Mouse (Mus musculus) layer of hippocampus, adult 8-10 months (tissue): ENCODE measurements around the gene Nsun2. TPM values are rescaled to one million over a fixed set of nuclear protein-coding genes. Genes with fewer than 3 reads are reported as not detected.
"Not testable (repeated sequence)": the region's sequence is repeated elsewhere in the genome, so short reads cannot be mapped to it uniquely, and the experiment has no call there.

Experiments used
- DNase-seq, 2 experiments: peaks; one replicate each; pipeline ENCODE4 v3.0.0; 2022; ENCODE audit warnings: low spot score in 2 of 2
- total RNA-seq, 4 experiments: library from RNA; stranded (reverse); gene quantifications; 2 replicates each; pipeline ENCODE4 v1.2.4; 2022

Nsun2 gene
- total RNA-seq, 4 experiments from 2014 or later = 86.2 to 110 (median 100) TPM

- no peak for DNase-seq
Observed at GRCm38 (mm10) chr13:69549980-69550379, 16.4 kb downstream of the Nsun2 start.

- no peak for DNase-seq
Observed at GRCm38 (mm10) chr13:69550831-69551230, 17.3 kb downstream of the Nsun2 start.

DNA sequence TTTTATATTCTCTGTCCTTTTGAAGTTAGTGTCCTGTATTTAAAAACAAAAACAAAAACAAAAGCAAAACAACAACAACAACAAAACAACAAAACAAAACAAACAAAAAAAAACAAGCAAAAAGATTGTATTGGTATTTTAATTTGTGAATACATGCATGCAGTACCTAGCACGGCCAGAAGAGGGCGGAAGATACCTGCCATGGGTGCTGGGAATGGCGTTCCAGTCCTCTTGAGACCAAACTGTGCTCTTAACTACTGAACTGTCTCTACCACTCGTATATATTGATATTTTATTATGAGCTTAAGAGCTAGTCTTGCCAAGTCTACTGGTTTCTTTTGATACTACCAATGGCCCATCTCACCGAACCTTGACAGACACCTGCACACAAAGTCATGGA, 19.5 kb downstream of the Nsun2 start:
- no peak for DNase-seq

GRCm38 (mm10) chr13:69554255-69554654, 20.7 kb downstream of the Nsun2 start:
- no peak for DNase-seq

- DNase-seq = no peak
Observed at GRCm38 (mm10) chr13:69555045-69555444, 21.5 kb downstream of the Nsun2 start.

- DNase-seq = no peak
Observed at GRCm38 (mm10) chr13:69555957-69556482, 22.5 kb downstream of the Nsun2 start.

- no peak for DNase-seq
Observed at GRCm38 (mm10) chr13:69556728-69557127, 23.2 kb downstream of the Nsun2 start.

DNA sequence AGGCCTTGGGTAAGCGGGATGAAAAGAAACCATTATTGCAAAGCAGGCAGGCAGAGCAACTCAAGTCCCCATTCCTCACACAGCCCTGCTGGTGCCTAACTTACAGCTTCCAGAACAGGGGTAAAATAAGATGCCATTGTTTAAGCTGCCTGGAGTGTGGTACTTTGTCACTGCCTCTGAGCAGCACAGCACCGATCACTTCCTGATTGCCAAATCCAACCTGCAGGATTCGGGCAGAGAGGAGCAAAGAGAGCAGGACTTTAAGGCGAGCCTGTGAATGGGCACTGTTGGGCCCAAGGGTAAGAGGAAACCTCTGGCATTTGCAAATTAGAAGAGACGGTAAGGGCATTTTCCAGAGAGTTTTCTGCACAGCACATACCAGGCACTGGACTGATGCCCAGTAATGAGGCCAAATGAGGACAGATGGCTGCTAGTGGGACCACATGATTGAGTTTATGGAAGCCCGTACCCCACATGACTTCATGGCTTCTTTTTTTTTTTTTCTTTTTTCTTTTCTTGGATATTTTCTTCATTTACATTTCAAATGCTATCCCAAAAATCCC, 24.6 kb downstream of the Nsun2 start:
- DNase-seq = no peak

GRCm38 (mm10) chr13:69559291-69559961, 25.9 kb downstream of the Nsun2 start:
- no peak for DNase-seq

DNA sequence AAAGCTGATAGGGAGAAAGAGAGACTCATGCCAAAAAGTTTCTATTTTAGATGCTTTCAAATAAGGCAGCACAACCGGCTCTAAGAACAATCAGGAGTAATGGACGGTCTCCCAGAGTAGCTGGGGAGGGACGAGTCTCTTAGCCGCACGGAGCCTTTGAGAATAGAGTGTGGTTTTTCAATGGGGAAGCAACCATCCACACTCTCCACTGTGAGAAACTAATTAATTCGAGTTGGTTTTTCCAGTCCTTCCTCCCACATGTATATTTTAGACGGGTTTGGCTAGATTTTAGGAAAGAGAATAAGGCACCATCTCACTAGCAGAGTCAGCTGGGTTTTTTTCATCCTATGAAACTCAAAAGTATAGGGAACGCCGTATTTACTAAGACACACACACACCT, 28.5 kb downstream of the Nsun2 start:
- no peak for DNase-seq

- DNase-seq = no peak
Observed at GRCm38 (mm10) chr13:69562654-69563574, 29.4 kb downstream of the Nsun2 start.

DNA sequence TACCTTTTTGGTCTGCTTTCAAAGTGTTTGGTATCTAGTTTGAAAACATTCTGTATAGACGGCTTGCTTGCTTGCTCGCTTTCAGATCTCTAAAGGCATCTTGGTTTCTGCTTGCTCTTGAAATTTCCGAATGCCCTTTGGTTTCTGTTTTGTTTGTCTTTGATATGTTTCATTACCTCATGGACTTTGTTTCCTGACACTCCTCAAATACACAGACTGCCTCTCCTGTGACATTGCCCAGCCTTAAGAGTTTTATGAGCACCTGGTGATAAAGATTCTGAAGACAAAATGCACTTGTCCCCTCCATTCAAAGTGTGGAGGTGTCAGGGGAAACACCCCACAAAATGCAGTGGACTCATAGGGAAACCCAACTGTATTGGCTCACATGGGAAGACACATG, 30.4 kb downstream of the Nsun2 start:
- DNase-seq = no peak

GRCm38 (mm10) chr13:69564573-69564972, 31.0 kb downstream of the Nsun2 start:
- no peak for DNase-seq

DNA sequence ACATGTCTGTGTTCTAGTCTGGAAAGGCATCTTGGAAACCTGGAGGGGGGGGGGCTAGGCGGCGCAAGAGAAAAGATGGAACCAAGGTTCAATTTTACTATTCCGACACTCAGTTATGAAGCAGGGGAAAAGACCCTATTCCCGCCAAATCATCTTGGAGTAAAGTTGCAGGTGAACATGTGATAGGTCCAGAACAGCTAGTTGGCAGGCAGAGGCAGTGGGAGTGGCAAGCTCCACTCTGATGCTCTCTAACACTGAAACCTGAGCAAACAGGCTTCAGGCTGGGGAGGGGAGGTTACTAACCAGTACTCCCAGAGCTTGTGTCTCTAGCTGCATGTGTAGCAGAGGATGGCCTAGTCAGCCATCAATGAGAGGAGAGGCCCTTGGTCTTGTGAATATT, 31.9 kb downstream of the Nsun2 start:
- not testable (repeated sequence) for DNase-seq

DNA sequence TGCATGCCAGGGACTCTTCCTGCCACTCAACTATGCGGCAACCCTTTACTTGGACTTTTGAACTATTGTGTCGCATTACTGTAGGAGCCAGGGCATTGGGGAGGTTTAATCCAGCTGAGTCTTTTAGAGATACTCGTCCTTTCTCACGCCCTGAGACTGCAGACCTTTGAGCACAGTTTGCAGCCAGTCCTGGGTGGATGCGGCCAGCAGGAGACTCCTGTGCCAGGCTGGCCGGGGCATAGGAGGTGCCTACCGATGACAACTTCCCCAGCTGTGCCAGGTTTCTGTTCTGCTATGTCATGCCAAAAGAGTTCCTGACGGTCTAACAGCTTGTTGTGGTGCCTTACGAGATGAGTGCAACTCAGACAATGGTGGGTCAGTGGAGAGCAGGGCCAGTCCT, 35.7 kb downstream of the Nsun2 start:
- DNase-seq = no peak

GRCm38 (mm10) chr13:69572594-69572993, 39.0 kb downstream of the Nsun2 start:
- no peak for DNase-seq

DNA sequence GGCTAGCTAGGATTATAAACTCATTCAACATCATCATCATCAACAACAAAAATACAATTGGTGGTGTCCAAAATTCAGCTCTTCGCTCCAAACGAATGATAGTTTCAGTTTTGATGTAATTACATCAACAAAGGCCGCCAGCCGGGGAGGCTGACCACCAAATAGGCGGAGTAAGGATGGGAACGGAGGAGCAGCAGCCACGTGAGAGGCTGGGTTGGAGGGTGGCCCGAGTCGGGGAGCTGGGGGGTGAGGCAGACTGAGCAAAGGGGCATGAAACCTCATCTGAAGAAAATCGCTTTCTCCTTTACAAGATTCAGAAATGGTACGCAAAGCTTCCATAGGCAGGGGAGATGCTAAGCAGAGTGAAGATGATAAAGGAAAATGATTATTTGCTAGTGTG, 43.1 kb downstream of the Nsun2 start:
- DNase-seq = no peak

DNA sequence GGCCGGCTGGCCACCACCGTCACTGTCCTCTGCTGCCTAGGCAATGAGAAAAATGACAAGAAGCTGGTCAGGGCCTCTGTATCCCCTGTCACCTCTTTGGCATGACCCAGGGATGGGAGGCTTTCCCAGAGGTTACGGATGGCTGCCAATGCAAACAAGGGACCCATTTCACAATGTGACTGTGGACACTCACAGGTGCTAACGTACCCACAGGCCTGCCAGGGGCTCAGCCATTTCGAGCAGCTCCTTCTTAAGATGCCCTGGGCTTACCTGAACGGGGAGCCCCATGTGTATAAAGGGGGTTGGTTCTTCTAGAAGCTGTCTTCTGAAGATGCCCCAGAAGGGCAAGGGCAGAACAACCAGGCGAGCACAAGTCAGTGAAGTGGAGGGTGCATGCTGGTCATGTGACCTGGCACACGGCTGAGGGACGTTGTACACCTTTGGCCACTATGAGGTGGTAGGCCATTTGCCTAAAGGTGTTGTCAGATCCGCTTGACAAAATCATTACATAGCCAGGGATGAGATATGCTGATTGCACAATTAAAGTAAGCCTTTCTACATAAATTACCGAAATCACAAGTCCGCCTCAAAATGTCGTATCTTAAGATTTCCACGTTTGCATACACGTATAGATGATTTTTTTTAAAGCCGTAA, 43.8 kb downstream of the Nsun2 start:
- no peak for DNase-seq

DNA sequence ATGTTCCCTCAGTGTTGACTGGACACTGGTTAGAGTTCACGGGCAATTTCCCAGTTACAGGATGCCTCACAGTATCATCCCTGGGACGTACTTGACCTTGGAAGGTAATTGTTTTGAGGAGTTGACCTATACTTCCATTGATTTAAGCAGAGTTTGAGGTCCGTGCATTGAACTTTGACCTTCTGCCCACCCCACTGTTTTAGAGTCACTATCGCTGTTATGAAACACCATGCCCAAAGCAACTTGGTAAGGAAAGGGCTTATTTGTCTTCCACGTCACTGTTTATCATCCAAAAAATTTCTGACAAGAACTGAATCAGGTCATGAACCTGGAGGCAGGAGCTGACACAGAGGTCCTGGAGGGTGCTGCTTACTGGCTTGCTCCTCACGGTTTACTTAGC, 48.9 kb downstream of the Nsun2 start:
- no peak for DNase-seq

GRCm38 (mm10) chr13:69583591-69583990, 50.0 kb downstream of the Nsun2 start:
- DNase-seq = no peak

DNA sequence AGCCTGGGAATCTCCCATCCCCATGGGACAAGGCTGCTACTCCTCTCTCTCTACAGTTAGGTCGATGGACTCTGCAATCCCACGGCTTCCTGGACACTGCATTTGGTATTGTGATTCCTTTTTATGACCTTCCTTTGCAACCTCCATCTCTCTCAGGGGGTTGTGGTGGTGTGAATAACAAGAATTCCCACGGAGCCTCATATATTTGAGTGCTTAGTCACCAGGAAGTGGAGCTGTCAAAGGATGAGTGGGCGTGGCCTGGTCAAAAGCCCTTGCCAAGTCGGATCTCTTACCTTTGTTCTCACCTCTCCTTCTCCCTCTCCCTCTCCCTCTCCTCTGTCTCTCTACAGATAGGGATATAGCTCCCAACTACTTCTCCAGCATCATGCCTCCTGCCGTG, 52.3 kb downstream of the Nsun2 start:
- DNase-seq = no peak

DNA sequence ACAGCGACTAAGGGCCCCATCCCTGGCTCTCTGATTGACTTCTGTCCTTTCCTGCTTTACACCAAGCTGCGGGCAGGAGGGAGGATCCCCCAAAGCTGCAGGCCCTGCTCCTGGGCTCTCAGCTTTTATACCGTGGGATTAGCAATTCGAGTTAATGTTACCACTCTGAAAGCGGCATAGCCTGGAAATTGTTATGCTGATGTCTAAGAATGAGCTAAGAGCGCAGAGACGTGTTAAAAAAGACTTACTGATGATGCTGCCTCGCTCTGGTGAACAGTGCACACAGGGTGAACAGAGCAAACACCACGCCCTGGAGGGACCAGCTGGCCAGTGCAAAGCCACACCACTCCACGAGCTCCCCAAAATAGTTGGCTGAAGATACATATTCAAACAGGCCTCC, 52.8 kb downstream of the Nsun2 start:
- DNase-seq = no peak
